Mouse (Mus musculus) intestine, postnatal 0 days (tissue): ENCODE measurements around the gene Igfbp4. TPM values are rescaled to one million over a fixed set of nuclear protein-coding genes. Genes with fewer than 3 reads are reported as not detected.

Experiments used
- ATAC-seq: fragments of 200-750 bp; cut with Nextera tagmentation; 2 replicates; pipeline ENCODE4 v1.8.0; 2017; ENCODE audit warnings: mild to moderate bottlenecking, moderate TSS enrichment, moderate library complexity
- H3K27ac ChIP-seq: fragments of 300-500 bp; sonication (generic); 2 replicates; pipeline ENCODE4 v1.5.1; 2014; ENCODE audit warnings: mild to moderate bottlenecking, low read depth, low read length, moderate library complexity
- H3K27me3 ChIP-seq: fragments of 300-500 bp; sonication (generic); replicated peaks from 2 replicates; pipeline ENCODE4 v1.6.1; 2014; ENCODE audit warnings: low read length, mixed read lengths; ENCODE audit not compliant: control insufficient read depth, insufficient read depth
- H3K36me3 ChIP-seq: fragments of 300-500 bp; sonication (generic); 2 replicates; pipeline ENCODE4 v1.6.1; 2014; ENCODE audit warnings: mild to moderate bottlenecking, moderate library complexity; ENCODE audit not compliant: control insufficient read depth, insufficient read depth
- H3K4me1 ChIP-seq: fragments of 300-500 bp; sonication (generic); replicated peaks from 2 replicates; pipeline ENCODE4 v1.6.1; 2014; ENCODE audit warnings: antibody characterized with exemption, low read length, mixed read lengths; ENCODE audit not compliant: control insufficient read depth, insufficient read depth
- H3K4me2 ChIP-seq: fragments of 300-500 bp; sonication (generic); replicated peaks from 2 replicates; pipeline ENCODE4 v1.6.1; 2014; ENCODE audit warnings: low read depth, mild to moderate bottlenecking, moderate library complexity
- H3K4me3 ChIP-seq: fragments of 300-500 bp; sonication (generic); 2 replicates; pipeline ENCODE4 v1.5.1; 2014; ENCODE audit warnings: low read depth, low read length
- H3K9ac ChIP-seq: fragments of 300-500 bp; sonication (generic); 2 replicates; pipeline ENCODE4 v1.6.1; 2014; ENCODE audit warnings: mild to moderate bottlenecking, low read depth, low read length
- H3K9me3 ChIP-seq: fragments of 300-500 bp; sonication (generic); 2 replicates; pipeline ENCODE4 v1.6.1; 2016; ENCODE audit warnings: mixed run types; ENCODE audit not compliant: control insufficient read depth
- CTCF ChIP-seq: sonication (generic); IDR thresholded peaks from 2 replicates; pipeline ENCODE4 v1.5.1; 2016; ENCODE audit warnings: low read depth, mild to moderate bottlenecking, control low read depth, antibody characterized with exemption, moderate library complexity
- WGBS: fragments of 180-500 bp; shearing (Covaris S2); extraction: QIAGEN DNeasy Blood & Tissue Kit; methylation state at CpG from one replicate; pipeline ENCODE4 v1.1.7; 2014; 5-methylcytosine and 5-hydroxymethylcytosine counted together
- polyA plus RNA-seq: library from polyadenylated mRNA; unstranded; fragments of >200 nt; fragmentation: Nextera tagmentation; extraction: Ambion mirVana; gene quantifications from 2 replicates; pipeline ENCODE4 v1.2.1, GENCODE M21; 2015

Gene Igfbp4
- polyA plus RNA-seq, 1 experiment from 2014 or later, result 174 TPM

DNA sequence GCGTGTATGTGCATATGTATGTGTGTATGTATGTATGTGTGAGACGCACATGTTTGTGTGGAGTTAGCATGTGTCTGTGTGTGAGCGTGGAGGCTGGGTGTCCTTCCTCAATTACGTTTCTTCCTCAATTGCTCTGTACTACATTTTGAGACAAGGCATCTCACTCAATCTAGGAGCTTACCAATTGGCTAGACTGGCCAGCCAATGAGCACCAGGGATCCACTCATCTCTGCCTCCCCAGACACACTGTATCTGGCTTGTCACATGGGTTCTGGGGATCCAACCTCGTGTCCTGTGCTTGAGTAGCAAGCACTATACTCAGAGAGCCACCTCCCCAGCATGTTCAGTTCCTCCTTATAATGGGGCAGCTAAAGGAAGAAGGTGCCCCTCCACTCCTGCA lies 27.4 kb downstream of the Igfbp4 start:
- Histone ChIP-seq H3K9me3 (no peaks in the 10 kb centered on the region), H3K36me3 (no peaks in the 10 kb centered on the region), H3K9ac (no peak overlapping the region), H3K27me3 (no peaks in the 10 kb centered on the region), H3K27ac (no peak overlapping the region), H3K4me1 (peaks cover 3% of the 10 kb centered on the region; the same call in 1 of the 2 replicates), H3K4me2 (no peak overlapping the region), H3K4me3 (no peak overlapping the region)
- 86% methylated on average over 5 of the region's 5 CpGs for WGBS
- no peak for TF ChIP-seq CTCF
- no peak for ATAC-seq

DNA sequence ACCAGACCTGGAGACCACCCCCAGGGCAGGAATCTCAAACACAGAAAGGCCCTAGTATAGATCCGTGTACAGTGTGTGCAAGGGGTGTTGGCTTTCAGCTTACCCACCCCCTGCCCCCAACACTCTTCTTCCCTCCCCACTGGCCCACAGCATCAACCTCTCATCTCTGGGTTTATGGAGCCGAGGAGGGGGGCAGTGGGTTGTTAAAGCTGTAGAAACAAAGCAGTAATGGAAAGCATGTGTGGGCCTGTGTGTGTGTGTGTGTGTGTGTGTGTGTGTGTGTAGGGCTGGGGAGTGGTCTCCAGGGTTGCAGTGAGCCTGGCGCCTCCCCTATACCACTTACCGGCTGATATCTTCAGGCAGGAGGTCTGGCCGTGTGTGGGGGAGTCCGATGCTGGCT lies 30.8 kb downstream of the Igfbp4 start:
- no peaks in the 10 kb centered on the region for H3K27me3 ChIP-seq
- no peaks in the 10 kb centered on the region for H3K36me3 ChIP-seq
- H3K9ac ChIP-seq, result no peak overlapping the region
- H3K4me1 ChIP-seq, result no peaks in the 10 kb centered on the region
- H3K4me2 ChIP-seq, result no peak overlapping the region
- no peak for TF ChIP-seq CTCF
- 33% methylated on average over 6 of the region's 6 CpGs for WGBS
- no peak overlapping the region for H3K27ac ChIP-seq
- no peaks in the 10 kb centered on the region for H3K9me3 ChIP-seq
- H3K4me3 ChIP-seq, result no peak overlapping the region
- ATAC-seq, result no peak

GRCm38 (mm10) chr11:99073781-99074180 lies 32.7 kb downstream of the Igfbp4 start:
- no peak for ATAC-seq
- TF ChIP-seq CTCF, result no peak
- Histone ChIP-seq H3K27ac (no peak overlapping the region), H3K36me3 (no peaks in the 10 kb centered on the region), H3K27me3 (no peaks in the 10 kb centered on the region), H3K4me2 (no peak overlapping the region), H3K4me1 (no peaks in the 10 kb centered on the region), H3K9me3 (no peaks in the 10 kb centered on the region), H3K4me3 (no peak overlapping the region), H3K9ac (no peak overlapping the region)
- WGBS, result 44% methylated on average over 5 of the region's 5 CpGs

GRCm38 (mm10) chr11:99076744-99077319 lies 35.8 kb downstream of the Igfbp4 start:
- Histone ChIP-seq H3K36me3 (no peaks in the 10 kb centered on the region), H3K9ac (no peak overlapping the region), H3K4me3 (no peak overlapping the region), H3K4me1 (no peaks in the 10 kb centered on the region), H3K27me3 (no peaks in the 10 kb centered on the region), H3K4me2 (no peak overlapping the region), H3K27ac (no peak overlapping the region), H3K9me3 (no peaks in the 10 kb centered on the region)
- 44% methylated on average over 5 of the region's 5 CpGs for WGBS
- TF ChIP-seq CTCF, result no peak
- ATAC-seq, result no peak

DNA sequence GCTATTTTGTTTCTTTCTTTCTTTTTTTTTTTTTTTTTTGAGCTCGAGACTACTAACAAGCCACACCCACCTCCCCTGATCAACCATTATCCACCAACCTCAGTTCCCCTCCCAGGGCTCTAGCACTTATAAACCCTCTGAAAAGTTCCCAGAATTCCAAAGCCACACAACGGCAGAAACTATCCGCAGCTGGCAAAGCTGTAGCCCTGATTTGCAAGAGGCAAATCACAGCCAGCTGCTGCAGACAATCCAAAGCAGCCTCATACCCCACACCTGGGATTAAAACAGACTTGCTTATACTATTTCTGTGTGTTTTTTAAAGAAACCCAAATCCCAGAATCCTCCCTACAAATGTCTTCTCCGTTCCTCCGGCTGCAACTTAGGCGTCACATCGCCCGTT lies 36.8 kb downstream of the Igfbp4 start:
- Histone ChIP-seq H3K27ac (no peak overlapping the region), H3K36me3 (no peaks in the 10 kb centered on the region), H3K9me3 (no peaks in the 10 kb centered on the region), H3K4me3 (no peak overlapping the region), H3K9ac (no peak overlapping the region), H3K27me3 (no peaks in the 10 kb centered on the region), H3K4me1 (no peaks in the 10 kb centered on the region), H3K4me2 (no peak overlapping the region)
- ATAC-seq, result no peak
- WGBS, result 71% methylated on average over 8 of the region's 8 CpGs
- no peak for TF ChIP-seq CTCF

DNA sequence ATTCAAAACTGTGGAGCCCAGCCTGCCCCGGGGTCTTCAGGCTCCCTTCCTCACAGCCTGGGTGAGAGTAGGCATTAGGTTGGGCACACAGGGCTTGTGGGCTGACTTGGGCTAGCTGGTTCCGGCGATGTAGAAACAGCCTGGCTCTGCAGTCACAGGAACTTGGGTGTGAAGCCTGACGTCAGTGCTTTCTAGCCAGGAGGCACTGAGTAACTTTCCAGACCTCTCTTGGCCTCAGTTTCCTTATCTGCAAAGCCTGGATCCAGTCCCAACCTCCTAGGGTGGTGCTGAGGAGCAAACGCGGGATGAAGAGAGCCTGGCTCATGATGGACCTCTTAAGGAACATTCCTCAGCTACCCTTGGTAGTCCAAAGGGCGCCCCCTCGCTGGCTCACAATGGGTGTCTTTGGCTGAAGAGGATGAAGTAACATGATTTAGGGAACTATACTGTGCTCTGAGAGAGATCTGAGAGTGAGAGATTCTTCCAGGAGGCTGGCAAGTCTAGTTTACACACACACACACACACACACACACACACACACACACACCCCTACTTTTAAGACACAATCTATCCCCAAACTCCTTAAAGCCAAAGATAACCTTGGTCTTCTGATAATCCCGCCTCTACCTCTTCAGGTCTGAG lies 40.0 kb downstream of the Igfbp4 start:
- no peak overlapping the region for H3K27ac ChIP-seq
- WGBS, result 80% methylated on average over 9 of the region's 9 CpGs
- H3K36me3 ChIP-seq, result no peaks in the 10 kb centered on the region
- H3K9me3 ChIP-seq, result no peaks in the 10 kb centered on the region
- TF ChIP-seq CTCF, result no peak
- H3K27me3 ChIP-seq, result no peaks in the 10 kb centered on the region
- no peak overlapping the region for H3K9ac ChIP-seq
- no peaks in the 10 kb centered on the region for H3K4me1 ChIP-seq
- no peak overlapping the region for H3K4me3 ChIP-seq
- no peak overlapping the region for H3K4me2 ChIP-seq
- ATAC-seq, result no peak
